Mouse (Mus musculus) heart, adult 11 months (tissue): Measurements from ENCODE around the gene Gm21394.
"Not testable (repeated sequence)": the region's sequence is repeated elsewhere in the genome, so short reads cannot be mapped to it uniquely, and the experiment has no call there.

Experiments used
- DNase-seq: peaks from one replicate; pipeline ENCODE4 v3.0.0; 2022

Gene Gm21394

GRCm38 (mm10) chrY:84564807-84565206 is at the start of gene Gm21394:
Gene Gm21394, minus strand, starts transcription at chrY:84564907.
- DNase-seq: not testable (repeated sequence)
